ENCODE assay signal across 36 mouse cellular contexts in the genomic region with DNA sequence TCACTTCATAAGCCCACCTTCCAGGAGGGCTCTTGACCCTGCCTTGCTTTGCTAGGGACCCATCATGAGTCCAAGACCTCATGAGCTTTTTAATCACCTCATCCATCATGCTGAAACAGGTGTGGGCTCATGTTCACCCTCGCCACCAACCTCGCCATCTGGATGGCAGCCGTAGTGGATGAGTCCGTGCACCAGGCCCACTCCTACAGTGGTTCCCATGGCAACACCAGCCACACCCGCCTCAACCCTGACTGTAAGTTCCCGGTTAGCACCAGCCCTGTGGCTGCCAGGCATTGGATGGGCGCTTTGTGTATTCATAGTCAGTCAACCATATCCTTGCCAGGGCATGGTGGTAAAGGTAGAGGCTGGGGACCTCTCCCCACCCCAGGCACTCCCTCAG. TPM values are rescaled to one million over a fixed set of nuclear protein-coding genes. Genes with fewer than 3 reads are reported as not detected.
DNase-seq lines count a peak whose midpoint lies in the region; ATAC-seq lines count a peak whose summit lies in the region.
"Had no signal": no experiment of that assay in that cellular context is flagged by ENCODE, and none has a peak within 500 bp of the region (broad histone marks: within the 10 kb centered on the region; RNA-seq: fewer than 3 reads in every experiment).

No protein-coding gene starts in this region.

- WGBS in stomach, embryonic 15.5 days = 56% methylated on average over 7 of the region's 7 CpGs

- H3K4me2 ChIP-seq in stomach, embryonic 15.5 days = no peak overlapping the region
- H3K4me2 ChIP-seq: embryonic facial prominence, embryonic 12.5 days; heart, embryonic 15.5 days; limb, embryonic 15.5 days had no signal

- H3K27me3 ChIP-seq in stomach, embryonic 15.5 days (replicated peaks) = peaks cover 40% of the 10 kb centered on the region

- no peaks in the 10 kb centered on the region for H3K36me3 ChIP-seq in stomach, embryonic 15.5 days
- H3K36me3 ChIP-seq: embryonic facial prominence, embryonic 12.5 days; heart, embryonic 15.5 days; limb, embryonic 15.5 days had no signal

- no peak overlapping the region for H3K9ac ChIP-seq in stomach, embryonic 15.5 days
- H3K9ac ChIP-seq: embryonic facial prominence, embryonic 12.5 days; heart, embryonic 15.5 days; limb, embryonic 15.5 days; liver, embryonic 14.5 days had no signal

- peaks cover 5% of the 10 kb centered on the region; the same call in 1 of the 2 replicates for H3K4me1 ChIP-seq in stomach, embryonic 15.5 days

- no peak overlapping the region for H3K4me3 ChIP-seq in stomach, embryonic 15.5 days (replicated peaks)
- H3K4me3 ChIP-seq: embryonic facial prominence, embryonic 12.5 days; heart, embryonic 15.5 days; limb, embryonic 15.5 days had no signal

- H3K9me3 ChIP-seq in stomach, embryonic 15.5 days = no peaks in the 10 kb centered on the region
- H3K9me3 ChIP-seq: embryonic facial prominence, embryonic 12.5 days; heart, embryonic 15.5 days; limb, embryonic 15.5 days had no signal

- no peak for DNase-seq in frontal cortex, postnatal 14 days (ENCODE audit: low spot score in 2 of 2)
- peak; percentile 48 to 74 for DNase-seq in left cerebral cortex, adult 18-20 months (ENCODE audit: low spot score in 2 of 2)
- DNase-seq in left cerebral cortex, adult 11 months (ENCODE audit: low spot score) = no peak
- DNase-seq in right cerebral cortex, adult 2 months (ENCODE audit: low spot score in 2 of 2) = peak; percentile 53 to 57
- DNase-seq in right cerebral cortex, postnatal 4 days = no peak
- no peak for DNase-seq in adrenal gland, postnatal 36 days
- DNase-seq: adrenal gland, adult 8-10 months; cerebellum, adult 11 months; cerebellum, adult 9-11 months; embryo, embryonic 11 days; gastrocnemius, postnatal 14 days; kidney, adult 18-20 months; kidney, postnatal 4 days; lung, adult 2 months; lung, postnatal 10 days; midbrain, embryonic 14.5 days; retina, postnatal 1 day; spleen, adult 18-20 months had no signal

- H3K27ac ChIP-seq in stomach, embryonic 15.5 days = no peak overlapping the region
- H3K27ac ChIP-seq: embryonic facial prominence, embryonic 12.5 days; heart, embryonic 15.5 days; limb, embryonic 15.5 days; liver, embryonic 14.5 days had no signal

- ATAC-seq in frontal cortex, adult (ENCODE audit: low TSS enrichment) = peak; percentile 72
- ATAC-seq in stomach, embryonic 15.5 days (ENCODE audit: insufficient read depth, low FRiP score, low read depth) = 0 out of 2 replicates have a peak, but pooled peaks have one; percentile 18
- ATAC-seq: forebrain, embryonic 14.5 days; hindbrain, embryonic 16.5 days had no signal

RNA-seq across cellular contexts. Expression of a gene that starts 4.9 kb away (rescaled TPM):
- under 1 TPM; 0.26 to 0.52 TPM for total RNA-seq in left cerebral cortex, adult 18-20 months (2021)
- 0.26 and 0.35 TPM in 2 replicates for polyA plus RNA-seq in stomach, embryonic 15.5 days (2015; fragmentation: Nextera tagmentation; extraction: Ambion mirVana)
- total RNA-seq in adrenal gland, postnatal 36 days (2021) = under 1 TPM; 0.40 to 0.49 TPM
- total RNA-seq: ES-E14; granulocyte monocyte progenitor cell, adult 5-6 weeks; monocyte, adult 5-6 weeks had no signal
- polyA plus RNA-seq: forebrain, embryonic 14.5 days; kidney, embryonic 16.5 days had no signal

RNA-seq across cellular contexts. Expression of a gene that starts 7.8 kb away (rescaled TPM):
- total RNA-seq in left cerebral cortex, adult 18-20 months (2021) = under 1 TPM in 1 of 2 experiments, not detected in 1; 0.14 TPM
- polyA plus RNA-seq in stomach, embryonic 15.5 days (2015; fragmentation: Nextera tagmentation; extraction: Ambion mirVana) = 2.4 and 2.7 TPM in 2 replicates
- total RNA-seq in adrenal gland, postnatal 36 days (2021) = not detected
- total RNA-seq: adrenal gland, adult 8-10 months; CH12.LX; ES-E14; gastrocnemius, postnatal 14 days; granulocyte monocyte progenitor cell, adult 5-6 weeks; heart, postnatal 25 days; monocyte, adult 5-6 weeks had no signal
- polyA plus RNA-seq: C2C12; embryonic facial prominence, embryonic 12.5 days; heart, embryonic 15.5 days; kidney, embryonic 16.5 days; liver, embryonic 14.5 days had no signal

RNA-seq across cellular contexts. Expression of a gene that starts 19.8 kb away (rescaled TPM):
- total RNA-seq in left cerebral cortex, adult 18-20 months (2021) = 1 to 10 TPM in 1 of 2 experiments, under 1 TPM in 1; 0.74 to 2.1 TPM
- polyA plus RNA-seq in stomach, embryonic 15.5 days (2015; fragmentation: Nextera tagmentation; extraction: Ambion mirVana) = 0.46 and 0.90 TPM in 2 replicates
- total RNA-seq in adrenal gland, postnatal 36 days (2021) = not detected
- total RNA-seq: adrenal gland, adult 8-10 months; CH12.LX; gastrocnemius, postnatal 14 days; granulocyte monocyte progenitor cell, adult 5-6 weeks; heart, postnatal 25 days; layer of hippocampus, postnatal 14 days; monocyte, adult 5-6 weeks had no signal
- polyA plus RNA-seq: C2C12; forebrain, embryonic 14.5 days; heart, embryonic 15.5 days; hindbrain, embryonic 11.5 days; intestine, embryonic 14.5 days; kidney, embryonic 16.5 days; liver, embryonic 14.5 days; midbrain, embryonic 14.5 days had no signal

RNA-seq across cellular contexts. Expression of a gene that starts 29.3 kb away (rescaled TPM):
- 10 to 100 TPM; 14.6 to 15.5 TPM for total RNA-seq in left cerebral cortex, adult 18-20 months (2021)
- polyA plus RNA-seq in stomach, embryonic 15.5 days (2015; fragmentation: Nextera tagmentation; extraction: Ambion mirVana) = 2.0 TPM in 2 replicates
- total RNA-seq in adrenal gland, postnatal 36 days (2021) = 10 to 100 TPM; 47.5 to 75.9 TPM

RNA-seq across cellular contexts. Expression of a gene that starts 40.8 kb away (rescaled TPM):
- total RNA-seq in left cerebral cortex, adult 18-20 months (2021) = 100 to 1,000 TPM; 111 to 114 TPM
- polyA plus RNA-seq in stomach, embryonic 15.5 days (2015; fragmentation: Nextera tagmentation; extraction: Ambion mirVana) = 32.9 and 41.0 TPM in 2 replicates
- total RNA-seq in adrenal gland, postnatal 36 days (2021) = 10 to 100 TPM; 16.2 to 38.1 TPM
- total RNA-seq: granulocyte monocyte progenitor cell, adult 5-6 weeks had no signal

Comparison
In these comparisons a context has a peak if more than half of its experiments do, and no peak if none do; other contexts are left out.
1. DNase-seq: peak in left cerebral cortex, adult 18-20 months (2 of 2) and right cerebral cortex, adult 2 months (2 of 2); none in frontal cortex, postnatal 14 days (0 of 2), left cerebral cortex, adult 11 months (single experiment), right cerebral cortex, postnatal 4 days (single experiment) and adrenal gland, postnatal 36 days (0 of 2).